Mouse (Mus musculus): ENCODE data around the gene Scn5a. TPM values are rescaled to one million over a fixed set of nuclear protein-coding genes. Genes with fewer than 3 reads are reported as not detected.

Gene Scn5a
- polyA plus RNA-seq, 1 experiment from 2014 or later, result 0.45 TPM

DNA sequence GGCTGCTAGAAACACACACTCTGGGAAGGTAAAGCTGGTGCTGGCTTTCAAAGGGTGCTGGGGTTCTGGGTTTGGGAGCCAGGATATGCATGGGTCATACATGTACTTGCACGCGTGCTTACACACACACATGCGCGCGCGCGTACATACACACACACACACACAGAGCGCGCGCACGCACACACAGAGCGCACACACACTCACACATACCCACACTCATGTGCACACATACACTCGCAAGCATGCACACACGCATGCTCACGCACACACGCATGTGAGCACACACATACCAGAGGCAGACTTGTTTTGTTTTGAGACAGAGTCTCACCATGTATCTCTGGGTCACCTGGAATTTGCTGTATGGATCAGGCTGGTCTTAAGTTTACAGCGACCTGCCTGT lies 1.4 kb upstream of the Scn5a start:
- Histone ChIP-seq H3K27ac (no peak overlapping the region), H3K9me3 (no peaks in the 10 kb centered on the region), H3K36me3 (no peaks in the 10 kb centered on the region), H3K9ac (no peak overlapping the region), H3K4me1 (replicated peaks) (peaks cover 11% of the 10 kb centered on the region), H3K4me2 (replicated peaks) (no peak overlapping the region), H3K4me3 (replicated peaks) (no peak overlapping the region), H3K27me3 (replicated peaks) (peaks cover 52% of the 10 kb centered on the region)
- WGBS, result 87% methylated on average over 17 of the region's 17 CpGs
- ATAC-seq, result no peak

- Histone ChIP-seq H3K27ac (no peak overlapping the region), H3K4me1 (replicated peaks) (peaks cover 11% of the 10 kb centered on the region), H3K4me3 (replicated peaks) (peak overlapping the region; percentile 52), H3K4me2 (replicated peaks) (peak overlapping the region; percentile 96), H3K27me3 (replicated peaks) (peaks cover 65% of the 10 kb centered on the region), H3K36me3 (no peaks in the 10 kb centered on the region), H3K9ac (peak overlapping the region; percentile 52), H3K9me3 (no peaks in the 10 kb centered on the region)
- 2% methylated on average over 23 of the region's 24 CpGs for WGBS
- ATAC-seq, result no peak
These were observed 543 bp downstream of the Scn5a start for GRCm38 (mm10) chr9:119578311-119578635.

- H3K27me3 ChIP-seq (replicated peaks), result peaks cover 77% of the 10 kb centered on the region
- no peaks in the 10 kb centered on the region for H3K9me3 ChIP-seq
- no peak overlapping the region for H3K4me3 ChIP-seq (replicated peaks)
- 67% methylated on average over 2 of the region's 2 CpGs for WGBS
- ATAC-seq, result no peak
- H3K4me1 ChIP-seq (replicated peaks), result peaks cover 11% of the 10 kb centered on the region
- H3K9ac ChIP-seq, result no peak overlapping the region
- no peaks in the 10 kb centered on the region for H3K36me3 ChIP-seq
- H3K4me2 ChIP-seq (replicated peaks), result no peak overlapping the region
- H3K27ac ChIP-seq, result no peak overlapping the region
These were observed 1.8 kb downstream of the Scn5a start for GRCm38 (mm10) chr9:119576977-119577376.

DNA sequence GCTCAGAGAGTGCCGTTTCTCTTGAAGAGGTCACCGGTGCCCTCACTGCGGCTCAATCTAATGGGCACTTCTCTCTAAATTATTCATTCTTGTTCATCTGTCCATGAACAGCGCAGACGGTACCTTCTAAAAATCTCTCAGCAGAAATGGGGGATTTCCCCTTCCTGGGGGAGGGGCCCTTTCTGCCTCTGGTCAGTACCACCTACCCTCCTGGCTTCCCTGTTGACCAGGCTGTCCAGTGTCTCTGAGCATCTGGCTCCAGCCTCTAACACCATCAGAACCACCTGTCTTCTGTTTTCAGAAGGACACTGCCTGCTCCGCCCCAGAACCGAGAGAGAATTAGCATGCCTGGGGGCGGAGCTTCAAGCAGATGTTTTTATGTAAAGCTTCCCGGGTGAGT lies 3.1 kb downstream of the Scn5a start:
- no peak for ATAC-seq
- no peak overlapping the region for H3K27ac ChIP-seq
- no peak overlapping the region for H3K4me2 ChIP-seq (replicated peaks)
- H3K27me3 ChIP-seq (replicated peaks), result peaks cover 88% of the 10 kb centered on the region
- peaks cover 11% of the 10 kb centered on the region for H3K4me1 ChIP-seq (replicated peaks)
- no peak overlapping the region for H3K9ac ChIP-seq
- H3K36me3 ChIP-seq, result no peaks in the 10 kb centered on the region
- 58% methylated on average over 9 of the region's 9 CpGs for WGBS
- no peaks in the 10 kb centered on the region for H3K9me3 ChIP-seq
- no peak overlapping the region for H3K4me3 ChIP-seq (replicated peaks)

- no peak overlapping the region for H3K4me2 ChIP-seq (replicated peaks)
- H3K36me3 ChIP-seq, result no peaks in the 10 kb centered on the region
- peaks cover 78% of the 10 kb centered on the region for H3K27me3 ChIP-seq (replicated peaks)
- 69% methylated on average over 7 of the region's 7 CpGs for WGBS
- H3K9me3 ChIP-seq, result no peaks in the 10 kb centered on the region
- peaks cover 11% of the 10 kb centered on the region for H3K4me1 ChIP-seq (replicated peaks)
- H3K9ac ChIP-seq, result no peak overlapping the region
- ATAC-seq, result no peak
- H3K4me3 ChIP-seq (replicated peaks), result no peak overlapping the region
- H3K27ac ChIP-seq, result no peak overlapping the region
These were observed 4.5 kb downstream of the Scn5a start for GRCm38 (mm10) chr9:119574366-119574765.

DNA sequence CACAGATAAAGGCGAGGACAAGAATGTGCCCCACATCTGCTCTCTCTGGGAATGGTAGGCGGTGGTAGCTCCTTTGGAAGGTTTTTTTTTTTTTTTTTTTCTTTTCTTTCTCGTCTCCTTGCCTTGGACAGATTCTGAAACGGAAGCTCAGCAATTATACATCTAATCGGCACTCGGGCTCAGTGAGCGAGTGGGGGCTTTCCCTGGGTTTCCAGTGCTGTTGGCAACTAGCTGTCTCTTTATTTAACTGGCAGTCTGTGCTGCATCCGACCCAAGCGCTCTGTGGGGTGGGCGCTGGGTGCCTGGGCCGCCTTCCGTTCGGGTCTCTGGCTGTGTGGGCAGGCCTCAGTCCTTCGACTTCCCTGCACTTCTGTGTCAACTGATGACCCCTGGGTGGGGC lies 5.8 kb downstream of the Scn5a start:
- Histone ChIP-seq H3K36me3 (no peaks in the 10 kb centered on the region), H3K9me3 (no peaks in the 10 kb centered on the region), H3K27me3 (replicated peaks) (peaks cover 66% of the 10 kb centered on the region), H3K27ac (no peak overlapping the region), H3K4me3 (replicated peaks) (no peak overlapping the region), H3K9ac (no peak overlapping the region), H3K4me1 (replicated peaks) (no peaks in the 10 kb centered on the region), H3K4me2 (replicated peaks) (no peak overlapping the region)
- 56% methylated on average over 14 of the region's 14 CpGs for WGBS
- no peak for ATAC-seq

DNA sequence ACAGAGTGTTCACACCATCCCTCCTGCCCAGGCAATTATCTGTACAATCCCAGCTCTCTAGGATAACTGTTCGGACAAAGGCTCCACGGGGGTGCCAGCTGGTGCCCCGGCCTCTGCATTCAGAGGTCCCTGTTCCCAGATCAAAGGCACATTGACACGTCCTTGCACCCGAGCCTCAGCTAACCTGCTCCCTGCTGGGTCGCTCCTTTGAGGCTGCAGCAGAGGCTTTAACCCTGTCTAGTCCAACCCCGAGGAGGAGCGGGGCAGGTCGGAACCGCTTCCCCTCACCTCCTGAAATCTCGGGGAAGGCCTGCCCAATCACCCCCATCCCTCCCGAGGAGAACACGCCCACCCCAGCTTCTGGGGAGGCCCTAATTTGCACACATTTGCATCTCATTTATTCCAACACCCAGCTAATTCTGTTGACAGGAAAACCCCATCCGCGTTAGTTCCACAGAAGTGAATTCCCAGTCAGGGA lies 7.4 kb downstream of the Scn5a start:
- H3K27ac ChIP-seq, result no peak overlapping the region
- peaks cover 51% of the 10 kb centered on the region for H3K27me3 ChIP-seq (replicated peaks)
- WGBS, result 7% methylated on average over 15 of the region's 15 CpGs
- no peak overlapping the region for H3K9ac ChIP-seq
- ATAC-seq, result no peak
- no peak overlapping the region for H3K4me3 ChIP-seq (replicated peaks)
- H3K36me3 ChIP-seq, result no peaks in the 10 kb centered on the region
- H3K4me1 ChIP-seq (replicated peaks), result no peaks in the 10 kb centered on the region
- H3K9me3 ChIP-seq, result no peaks in the 10 kb centered on the region
- H3K4me2 ChIP-seq (replicated peaks), result no peak overlapping the region

DNA sequence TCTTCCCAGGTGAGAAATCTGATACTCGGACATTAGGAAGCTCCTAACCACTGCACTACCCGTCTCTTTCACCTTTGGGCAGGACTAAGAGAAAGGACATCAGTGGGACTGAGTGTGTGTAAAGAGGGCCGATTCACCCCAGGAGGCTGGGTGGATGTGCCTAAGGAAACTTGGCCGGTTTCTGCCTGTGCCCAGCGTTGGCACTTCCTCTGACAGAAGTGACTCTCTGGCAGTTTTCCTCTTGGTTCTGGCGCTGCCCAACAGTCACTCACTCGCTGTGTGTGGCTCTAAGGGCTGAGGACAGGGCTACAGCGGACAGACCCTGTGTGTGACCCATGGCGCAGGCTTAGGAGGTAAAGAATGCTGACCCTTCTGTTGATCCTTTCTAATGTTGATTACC lies 8.2 kb downstream of the Scn5a start:
- no peaks in the 10 kb centered on the region for H3K36me3 ChIP-seq
- no peaks in the 10 kb centered on the region for H3K9me3 ChIP-seq
- peaks cover 43% of the 10 kb centered on the region for H3K27me3 ChIP-seq (replicated peaks)
- H3K4me1 ChIP-seq (replicated peaks), result no peaks in the 10 kb centered on the region
- H3K4me3 ChIP-seq (replicated peaks), result no peak overlapping the region
- no peak overlapping the region for H3K9ac ChIP-seq
- ATAC-seq, result no peak
- no peak overlapping the region for H3K27ac ChIP-seq
- no peak overlapping the region for H3K4me2 ChIP-seq (replicated peaks)
- WGBS, result 26% methylated on average over 9 of the region's 9 CpGs

DNA sequence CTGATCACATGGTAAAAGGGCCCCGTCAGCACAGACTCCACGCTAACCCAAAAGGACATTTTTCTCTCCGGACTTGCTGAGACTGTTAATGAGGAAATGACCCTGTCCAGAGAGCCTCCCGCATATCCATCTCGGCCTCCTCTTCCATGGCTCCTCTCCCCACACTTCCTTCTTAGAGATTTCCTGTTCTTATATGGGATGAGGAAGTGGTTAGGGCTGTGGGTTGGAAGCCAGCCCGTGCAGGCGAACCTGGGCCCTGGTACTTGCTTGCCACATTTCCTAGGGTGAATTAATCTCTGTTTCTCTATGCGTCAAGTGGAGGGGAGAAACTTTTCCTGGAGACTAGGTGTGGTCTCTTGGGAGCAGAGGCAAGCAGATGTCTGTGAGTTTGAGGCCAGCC lies 10.1 kb downstream of the Scn5a start:
- no peak overlapping the region for H3K4me3 ChIP-seq (replicated peaks)
- no peak for ATAC-seq
- H3K27me3 ChIP-seq (replicated peaks), result peaks cover 31% of the 10 kb centered on the region
- no peaks in the 10 kb centered on the region for H3K36me3 ChIP-seq
- H3K9ac ChIP-seq, result no peak overlapping the region
- no peak overlapping the region for H3K27ac ChIP-seq
- no peak overlapping the region for H3K4me2 ChIP-seq (replicated peaks)
- H3K9me3 ChIP-seq, result no peaks in the 10 kb centered on the region
- WGBS, result 79% methylated on average over 8 of the region's 8 CpGs
- H3K4me1 ChIP-seq (replicated peaks), result no peaks in the 10 kb centered on the region

GRCm38 (mm10) chr9:119567800-119568199 lies 11.0 kb downstream of the Scn5a start:
- Histone ChIP-seq H3K4me2 (replicated peaks) (no peak overlapping the region), H3K4me1 (replicated peaks) (no peaks in the 10 kb centered on the region), H3K9me3 (no peaks in the 10 kb centered on the region), H3K9ac (no peak overlapping the region), H3K36me3 (no peaks in the 10 kb centered on the region), H3K4me3 (replicated peaks) (no peak overlapping the region), H3K27ac (no peak overlapping the region), H3K27me3 (replicated peaks) (peaks cover 22% of the 10 kb centered on the region)
- WGBS, result 72% methylated on average over 5 of the region's 5 CpGs
- ATAC-seq, result no peak

GRCm38 (mm10) chr9:119566214-119566613 lies 12.6 kb downstream of the Scn5a start:
- no peak overlapping the region for H3K4me3 ChIP-seq (replicated peaks)
- H3K27ac ChIP-seq, result no peak overlapping the region
- no peak overlapping the region for H3K4me2 ChIP-seq (replicated peaks)
- no peak overlapping the region for H3K9ac ChIP-seq
- no peaks in the 10 kb centered on the region for H3K36me3 ChIP-seq
- H3K27me3 ChIP-seq (replicated peaks), result peaks cover 6% of the 10 kb centered on the region
- 8% methylated on average over 10 of the region's 10 CpGs for WGBS
- no peaks in the 10 kb centered on the region for H3K9me3 ChIP-seq
- no peaks in the 10 kb centered on the region for H3K4me1 ChIP-seq (replicated peaks)
- peak; percentile 49; the same call in 1 of the 2 replicates for ATAC-seq

DNA sequence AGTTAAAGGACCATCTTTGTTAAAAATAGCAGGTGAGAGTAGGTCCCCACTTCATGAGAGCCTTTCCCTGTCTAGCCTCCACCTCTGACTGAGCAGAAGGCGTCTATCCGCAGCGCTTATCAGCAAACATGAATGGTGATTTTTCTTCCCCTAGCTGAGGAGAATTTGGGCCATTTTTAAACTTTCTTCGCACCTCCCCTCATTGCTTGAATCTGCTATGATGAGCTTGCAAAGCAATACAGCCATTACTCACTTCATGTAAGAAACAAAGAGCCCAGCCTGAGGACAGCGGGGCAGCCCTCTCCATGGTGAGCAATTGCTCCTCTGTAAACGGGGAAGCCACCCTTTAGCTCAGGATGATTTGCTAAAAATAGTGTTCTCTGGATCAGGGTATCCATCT lies 14.0 kb downstream of the Scn5a start:
- H3K36me3 ChIP-seq, result no peaks in the 10 kb centered on the region
- H3K9me3 ChIP-seq, result no peaks in the 10 kb centered on the region
- H3K4me2 ChIP-seq (replicated peaks), result no peak overlapping the region
- no peak overlapping the region for H3K9ac ChIP-seq
- ATAC-seq, result no peak
- no peaks in the 10 kb centered on the region for H3K27me3 ChIP-seq (replicated peaks)
- H3K4me1 ChIP-seq (replicated peaks), result 0 out of 2 replicates have a peak, but pooled peaks cover 3% of the 10 kb centered on the region
- 77% methylated on average over 6 of the region's 6 CpGs for WGBS
- H3K4me3 ChIP-seq (replicated peaks), result no peak overlapping the region
- H3K27ac ChIP-seq, result no peak overlapping the region

DNA sequence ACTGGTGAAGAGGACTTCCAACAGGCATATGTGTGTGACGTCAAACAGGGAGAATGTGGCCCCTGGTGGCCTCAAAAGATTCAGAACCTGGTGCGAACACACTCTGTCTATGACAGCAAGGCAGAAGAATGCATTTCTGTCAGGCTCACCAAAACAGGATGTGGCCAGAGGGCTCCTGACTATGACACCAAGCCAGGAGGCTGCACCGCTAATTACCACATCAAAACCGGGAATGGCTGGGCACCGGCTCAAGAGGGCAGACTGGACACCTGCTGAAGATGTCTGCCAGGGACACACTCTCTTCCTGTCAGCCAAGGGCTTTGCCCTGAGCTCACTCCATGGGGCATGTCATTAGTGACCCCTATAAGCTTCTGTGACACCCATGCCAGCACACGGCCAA lies 15.2 kb downstream of the Scn5a start:
- H3K27ac ChIP-seq, result no peak overlapping the region
- no peak for ATAC-seq
- H3K4me3 ChIP-seq (replicated peaks), result no peak overlapping the region
- WGBS, result 66% methylated on average over 6 of the region's 6 CpGs
- H3K9me3 ChIP-seq, result no peaks in the 10 kb centered on the region
- H3K36me3 ChIP-seq, result no peaks in the 10 kb centered on the region
- H3K9ac ChIP-seq, result no peak overlapping the region
- H3K27me3 ChIP-seq (replicated peaks), result no peaks in the 10 kb centered on the region
- 0 out of 2 replicates have a peak, but pooled peaks cover 3% of the 10 kb centered on the region for H3K4me1 ChIP-seq (replicated peaks)
- no peak overlapping the region for H3K4me2 ChIP-seq (replicated peaks)

All from intestine, embryonic 15.5 days (tissue).